Mouse (Mus musculus) midbrain, embryonic 16.5 days (tissue): Measurements from ENCODE around the gene Fblim1. TPM values are rescaled to one million over a fixed set of nuclear protein-coding genes. Genes with fewer than 3 reads are reported as not detected.

Experiments used
- ATAC-seq: fragments of 200-750 bp; cut with Nextera tagmentation; 2 replicates; pipeline ENCODE4 v1.8.0; 2017; ENCODE audit warnings: moderate TSS enrichment
- H3K27ac ChIP-seq: fragments of 300-500 bp; sonication (generic); 2 replicates; pipeline ENCODE4 v1.5.1; 2014; ENCODE audit warnings: mild to moderate bottlenecking, low read length, mixed read lengths
- H3K27me3 ChIP-seq: fragments of 300-500 bp; sonication (generic); 2 replicates; pipeline ENCODE4 v1.6.1; 2014; ENCODE audit warnings: low read depth, low read length, mixed read lengths; ENCODE audit not compliant: control insufficient read depth, insufficient read depth
- H3K36me3 ChIP-seq: fragments of 300-500 bp; sonication (generic); 2 replicates; pipeline ENCODE4 v1.6.1; 2014; ENCODE audit warnings: mild to moderate bottlenecking, low read length, moderate library complexity, mixed read lengths; ENCODE audit not compliant: control insufficient read depth, insufficient read depth
- H3K4me1 ChIP-seq: fragments of 300-500 bp; sonication (generic); 2 replicates; pipeline ENCODE4 v1.6.1; 2014; ENCODE audit warnings: mild to moderate bottlenecking, low read length, mixed read lengths; ENCODE audit not compliant: control insufficient read depth, insufficient read depth
- H3K4me2 ChIP-seq: fragments of 300-500 bp; sonication (generic); 2 replicates; pipeline ENCODE4 v1.6.1; 2014; ENCODE audit warnings: mild to moderate bottlenecking, low read length, mixed read lengths
- H3K4me3 ChIP-seq: fragments of 300-500 bp; sonication (generic); 2 replicates; pipeline ENCODE4 v1.5.1; 2014; ENCODE audit warnings: low read depth, mild to moderate bottlenecking, low read length, moderate library complexity, mixed read lengths
- H3K9ac ChIP-seq: fragments of 300-500 bp; sonication (generic); 2 replicates; pipeline ENCODE4 v1.6.1; 2014; ENCODE audit warnings: low read depth, low read length, mixed read lengths
- H3K9me3 ChIP-seq: fragments of 300-500 bp; sonication (generic); replicated peaks from 2 replicates; pipeline ENCODE4 v1.6.1; 2014; ENCODE audit warnings: mild to moderate bottlenecking, low read length, mixed read lengths; ENCODE audit not compliant: control insufficient read depth, poor library complexity, severe bottlenecking
- WGBS: fragments of 180-500 bp; shearing (Covaris S2); extraction: QIAGEN DNeasy Blood & Tissue Kit; methylation state at CpG from one replicate; pipeline ENCODE4 v1.1.7; 2014; 5-methylcytosine and 5-hydroxymethylcytosine counted together
- polyA plus RNA-seq: library from polyadenylated mRNA; unstranded; fragments of >200 nt; fragmentation: Nextera tagmentation; extraction: Ambion mirVana; gene quantifications from 2 replicates; pipeline ENCODE4 v1.2.1, GENCODE M21; 2015

Fblim1 gene
- polyA plus RNA-seq, 1 experiment from 2014 or later = 35.6 TPM

DNA sequence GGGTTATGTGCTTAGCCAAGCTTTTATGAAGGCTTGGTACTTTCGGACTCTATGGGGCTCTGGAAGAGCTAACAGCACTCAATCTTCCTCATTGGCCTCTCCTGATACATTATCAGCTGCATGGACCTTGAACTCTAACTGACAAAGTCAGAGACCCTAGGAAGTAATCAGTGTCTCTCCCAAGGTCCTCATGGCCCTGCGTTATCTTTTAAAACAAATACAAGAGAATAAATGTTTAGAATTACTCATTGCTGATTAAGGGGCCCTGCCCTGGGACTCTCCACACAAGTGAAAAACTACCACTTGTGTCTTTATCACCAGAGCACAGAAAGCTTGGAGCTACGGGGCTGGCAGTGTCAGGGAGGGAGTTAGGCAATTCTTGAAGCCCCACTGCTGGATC, 27.1 kb downstream of the Fblim1 start:
- WGBS = 84% methylated on average over 3 of the region's 3 CpGs
- Histone ChIP-seq H3K9ac (no peak overlapping the region), H3K27me3 (no peaks in the 10 kb centered on the region), H3K4me2 (no peak overlapping the region), H3K4me1 (no peaks in the 10 kb centered on the region), H3K36me3 (peaks cover 5% of the 10 kb centered on the region; the same call in 1 of the 2 replicates), H3K4me3 (no peak overlapping the region), H3K27ac (no peak overlapping the region), H3K9me3 (no peaks in the 10 kb centered on the region)
- no peak for ATAC-seq

DNA sequence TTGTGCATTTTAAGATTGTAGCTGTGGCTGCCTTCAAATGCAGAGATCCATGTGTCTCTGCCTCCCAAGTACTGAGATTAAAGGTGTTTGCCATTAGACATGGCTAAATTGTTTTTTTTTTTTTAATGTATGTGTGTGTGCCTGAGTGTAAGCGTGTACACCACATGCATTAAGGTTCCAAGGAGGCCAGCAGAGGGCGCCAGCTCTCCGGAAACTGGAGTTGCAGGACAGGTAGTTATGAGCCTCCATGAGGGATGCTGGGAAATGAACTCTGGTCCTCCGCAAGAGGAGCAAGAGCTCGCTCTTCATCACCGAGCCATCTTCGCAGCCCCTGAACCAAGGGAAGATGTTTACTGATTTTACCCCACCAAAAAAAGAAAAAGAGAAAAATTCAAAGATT, 29.0 kb downstream of the Fblim1 start:
- H3K27ac ChIP-seq = no peak overlapping the region
- no peak for ATAC-seq
- WGBS = 95% methylated on average over 7 of the region's 7 CpGs
- H3K4me1 ChIP-seq = no peaks in the 10 kb centered on the region
- H3K9me3 ChIP-seq = no peaks in the 10 kb centered on the region
- no peak overlapping the region for H3K4me3 ChIP-seq
- H3K9ac ChIP-seq = no peak overlapping the region
- no peak overlapping the region for H3K4me2 ChIP-seq
- H3K27me3 ChIP-seq = no peaks in the 10 kb centered on the region
- peaks cover 5% of the 10 kb centered on the region; the same call in 1 of the 2 replicates for H3K36me3 ChIP-seq

DNA sequence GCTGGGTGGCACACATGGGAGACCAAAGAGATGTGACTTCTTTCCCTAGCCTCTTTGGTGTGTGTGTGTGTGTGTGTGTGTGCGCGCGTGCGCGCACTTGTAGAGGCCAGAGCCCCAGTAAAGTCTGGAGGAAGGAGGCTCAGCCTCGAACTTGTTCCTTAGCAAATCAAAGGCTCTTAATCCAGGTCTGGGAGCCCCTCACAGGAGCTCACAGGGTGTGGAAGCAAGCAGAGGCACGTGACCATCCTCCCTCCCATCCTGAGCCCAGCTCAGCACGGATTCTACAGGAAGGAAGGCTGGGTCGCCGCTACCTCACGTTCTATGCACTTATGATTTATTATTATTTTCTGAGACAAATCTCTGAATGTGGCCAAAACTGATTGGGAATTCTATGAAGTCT, 29.5 kb downstream of the Fblim1 start:
- no peaks in the 10 kb centered on the region for H3K4me1 ChIP-seq
- H3K4me2 ChIP-seq = no peak overlapping the region
- peaks cover 5% of the 10 kb centered on the region; the same call in 1 of the 2 replicates for H3K36me3 ChIP-seq
- H3K4me3 ChIP-seq = no peak overlapping the region
- ATAC-seq = no peak
- H3K9ac ChIP-seq = no peak overlapping the region
- no peaks in the 10 kb centered on the region for H3K27me3 ChIP-seq
- no peak overlapping the region for H3K27ac ChIP-seq
- no peaks in the 10 kb centered on the region for H3K9me3 ChIP-seq
- WGBS = 86% methylated on average over 11 of the region's 11 CpGs

DNA sequence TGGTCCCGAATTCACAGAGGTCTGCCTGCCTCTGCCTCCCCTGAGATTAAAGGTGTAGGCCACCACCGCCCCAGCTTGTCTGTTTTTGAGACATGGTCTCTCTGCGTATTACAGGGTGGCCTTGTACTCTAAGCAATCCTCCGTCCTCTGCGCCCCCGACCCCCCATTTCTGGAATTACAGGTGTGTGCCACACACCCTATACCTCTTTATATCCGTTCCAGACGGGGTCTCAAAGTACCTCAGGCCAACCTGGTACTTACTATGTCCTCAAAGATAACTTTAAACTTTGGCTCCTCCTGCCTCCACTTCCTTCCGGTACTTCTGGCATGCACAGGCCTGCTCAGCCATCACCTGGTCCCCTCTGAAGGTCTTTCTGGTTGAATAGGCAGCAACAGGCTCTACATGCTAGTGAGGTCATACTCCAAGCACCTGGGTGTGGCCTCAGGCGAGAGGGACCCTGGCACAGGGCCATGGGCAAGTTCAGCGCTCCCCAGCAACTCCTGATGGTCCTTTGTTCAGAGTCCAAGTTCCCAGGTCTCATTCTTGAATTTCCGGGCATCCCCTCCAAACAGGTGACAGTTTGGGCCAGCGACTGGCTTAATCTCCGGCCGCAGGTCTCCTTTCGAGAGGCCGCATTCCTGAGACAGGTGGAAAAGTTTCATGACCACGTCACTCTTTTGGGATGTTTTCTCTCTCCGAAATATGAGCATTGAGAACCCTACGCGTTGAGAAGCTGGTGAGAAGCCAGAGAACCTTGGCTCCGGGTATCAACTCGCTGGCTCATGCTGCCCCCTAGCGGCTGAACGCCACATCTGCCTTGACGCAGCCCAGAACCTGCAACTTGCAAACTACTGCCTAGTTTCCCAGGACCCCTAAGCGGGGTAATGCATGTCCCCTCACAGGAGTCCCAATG, 30.9 kb downstream of the Fblim1 start:
- Histone ChIP-seq H3K4me2 (peak overlapping the region; percentile 3; the same call in 1 of the 2 replicates), H3K4me1 (no peaks in the 10 kb centered on the region), H3K27me3 (no peaks in the 10 kb centered on the region), H3K27ac (no peak overlapping the region), H3K9me3 (no peaks in the 10 kb centered on the region), H3K4me3 (no peak overlapping the region), H3K9ac (no peak overlapping the region), H3K36me3 (peaks cover 5% of the 10 kb centered on the region; the same call in 1 of the 2 replicates)
- WGBS = 43% methylated on average over 27 of the region's 27 CpGs
- ATAC-seq = peak; percentile 77

DNA sequence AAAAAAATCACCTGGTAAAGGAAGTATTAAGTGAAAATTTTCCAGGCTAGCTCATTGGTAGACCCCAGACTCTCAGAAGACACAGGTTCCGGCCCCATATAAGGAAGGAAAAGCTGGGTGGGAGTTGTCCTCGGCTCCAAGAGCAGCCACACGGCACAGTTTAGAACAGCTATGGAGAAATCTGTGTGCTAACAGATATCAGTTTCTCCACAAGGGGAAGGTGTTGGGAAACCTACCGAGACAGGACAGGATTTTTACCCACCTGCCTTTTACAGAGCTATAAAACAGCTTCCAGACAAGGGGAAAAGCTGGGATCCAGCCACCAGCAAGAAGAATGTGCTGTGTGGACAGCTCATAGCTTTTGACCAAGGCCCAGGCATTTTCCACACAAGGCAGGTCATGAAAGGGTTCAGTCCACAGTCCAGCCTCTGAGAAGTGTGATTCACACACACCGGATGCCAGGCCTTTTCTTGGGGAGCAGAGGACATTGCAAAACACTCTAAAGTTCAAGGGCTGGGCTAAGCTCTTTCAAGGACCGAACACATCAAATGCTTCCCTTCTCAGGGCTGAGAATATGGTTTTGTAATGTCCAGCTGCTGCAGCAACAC, 32.4 kb downstream of the Fblim1 start:
- Histone ChIP-seq H3K4me3 (no peak overlapping the region), H3K27ac (no peak overlapping the region)

DNA sequence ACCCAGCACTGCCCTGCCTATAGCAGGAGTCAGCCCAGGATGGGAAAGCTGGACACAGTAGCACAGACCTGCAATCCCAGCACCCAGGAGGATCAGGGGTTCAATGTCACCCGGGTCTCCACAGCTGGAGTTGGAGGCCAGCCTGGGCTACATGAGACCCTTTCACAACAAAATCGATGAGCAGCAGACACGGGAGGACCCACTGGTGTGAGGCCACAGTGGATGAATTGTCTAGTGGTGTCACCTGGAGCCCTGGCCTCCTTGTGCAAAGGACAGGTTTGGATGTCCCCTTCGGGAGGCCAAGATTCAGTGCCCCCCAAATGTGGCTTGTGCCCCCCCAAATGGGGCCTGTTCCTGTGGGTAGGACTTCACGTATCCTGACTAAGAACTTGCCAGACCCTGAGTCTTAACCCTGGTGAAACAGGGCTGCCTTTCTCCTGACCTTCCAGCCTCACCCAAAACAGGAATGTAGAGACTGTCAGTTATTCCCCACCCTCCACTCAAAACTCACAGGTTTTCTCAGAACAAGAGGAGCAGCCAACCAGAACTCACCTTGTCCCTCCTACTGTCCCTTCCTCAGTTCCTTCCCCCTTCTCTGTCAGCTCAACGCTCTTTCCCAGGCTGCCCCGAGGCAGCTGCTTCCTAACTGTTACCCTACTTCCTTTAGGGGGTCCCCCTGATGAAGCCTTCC, 33.1 kb downstream of the Fblim1 start:
- Histone ChIP-seq H3K4me3 (no peak overlapping the region), H3K27ac (no peak overlapping the region), H3K9me3 (no peaks in the 10 kb centered on the region), H3K27me3 (no peaks in the 10 kb centered on the region), H3K36me3 (peaks cover 4% of the 10 kb centered on the region; the same call in 1 of the 2 replicates), H3K4me1 (no peaks in the 10 kb centered on the region), H3K9ac (no peak overlapping the region), H3K4me2 (no peak overlapping the region)
- WGBS = 87% methylated on average over 7 of the region's 7 CpGs
- no peak for ATAC-seq

More for the DNA sequence above, 32.4 kb downstream of the Fblim1 start:
- 70% methylated on average over 6 of the region's 6 CpGs for WGBS
- Histone ChIP-seq H3K36me3 (peaks cover 4% of the 10 kb centered on the region; the same call in 1 of the 2 replicates), H3K9ac (no peak overlapping the region), H3K27me3 (no peaks in the 10 kb centered on the region), H3K4me1 (no peaks in the 10 kb centered on the region), H3K9me3 (no peaks in the 10 kb centered on the region), H3K4me2 (no peak overlapping the region)
- no peak for ATAC-seq

DNA sequence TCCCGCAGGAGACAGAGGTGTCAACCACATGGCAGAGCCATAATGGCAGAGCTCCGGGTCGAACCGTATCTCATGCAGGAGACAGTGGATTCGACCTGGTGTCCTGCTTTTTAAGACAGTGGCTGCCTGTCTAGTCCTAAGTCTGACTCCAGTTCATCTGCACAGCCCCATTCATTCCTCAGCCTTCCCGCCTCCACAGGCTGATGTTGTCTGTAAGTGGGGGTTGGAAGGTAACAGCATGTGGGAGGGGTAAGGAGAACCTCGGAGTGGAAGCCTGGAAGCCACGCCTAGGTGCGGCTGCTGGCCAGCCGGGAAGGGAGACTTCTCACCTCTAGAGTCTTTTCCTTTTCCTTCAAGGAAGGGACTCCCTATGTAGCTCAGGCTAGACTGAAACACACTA, 34.0 kb downstream of the Fblim1 start:
- H3K4me2 ChIP-seq = no peak overlapping the region
- 81% methylated on average over 10 of the region's 10 CpGs for WGBS
- H3K4me3 ChIP-seq = no peak overlapping the region
- H3K27me3 ChIP-seq = no peaks in the 10 kb centered on the region
- H3K27ac ChIP-seq = no peak overlapping the region
- H3K9ac ChIP-seq = no peak overlapping the region
- peaks cover 2% of the 10 kb centered on the region; the same call in 1 of the 2 replicates for H3K36me3 ChIP-seq
- H3K9me3 ChIP-seq = no peaks in the 10 kb centered on the region
- no peak for ATAC-seq
- H3K4me1 ChIP-seq = no peaks in the 10 kb centered on the region

DNA sequence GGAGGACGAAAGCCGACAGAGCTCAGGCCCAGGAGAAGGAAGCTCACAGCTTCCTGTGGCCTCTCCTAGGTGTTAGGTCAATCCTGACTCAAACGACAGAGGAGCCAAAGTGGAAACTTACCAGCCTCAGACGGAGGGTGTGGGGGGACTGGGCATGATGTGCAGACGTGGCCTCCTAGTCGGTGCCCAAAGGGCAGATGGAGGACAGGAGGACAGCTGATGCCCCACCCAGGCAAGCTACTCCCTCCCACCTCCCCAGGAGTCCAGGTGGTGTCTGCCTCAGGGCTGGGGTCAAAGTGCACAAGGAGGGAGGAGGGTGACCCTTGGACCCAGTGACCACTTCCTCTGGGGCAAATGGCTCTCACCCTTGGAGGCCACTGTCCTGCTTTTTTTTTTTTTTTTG, 34.6 kb downstream of the Fblim1 start:
- no peaks in the 10 kb centered on the region for H3K4me1 ChIP-seq
- no peak overlapping the region for H3K27ac ChIP-seq
- no peak for ATAC-seq
- no peaks in the 10 kb centered on the region for H3K27me3 ChIP-seq
- H3K9me3 ChIP-seq = no peaks in the 10 kb centered on the region
- no peak overlapping the region for H3K4me3 ChIP-seq
- WGBS = 78% methylated on average over 6 of the region's 6 CpGs
- H3K9ac ChIP-seq = no peak overlapping the region
- H3K4me2 ChIP-seq = no peak overlapping the region
- H3K36me3 ChIP-seq = no peaks in the 10 kb centered on the region
